Mouse (Mus musculus) urinary bladder, postnatal 10 days (tissue): ENCODE results near the gene Bcan.

Source experiments
- DNase-seq: peaks from one replicate; pipeline ENCODE4 v3.0.0; 2022; ENCODE audit warnings: low spot score

Bcan gene

GRCm38 (mm10) chr3:88000181-88000580 lies at the start of gene Bcan:
Gene Bcan (minus strand): TSS chr3:88000230.
- DNase-seq: no peak

GRCm38 (mm10) chr3:88049532-88049931 lies 49.5 kb upstream of the Bcan start:
- no peak for DNase-seq

- DNase-seq: no peak
Observed at GRCm38 (mm10) chr3:88042661-88043421, 42.8 kb upstream of the Bcan start, which contains the start of gene Gpatch4. Gene Gpatch4 (plus strand): TSS chr3:88043108.

- no peak for DNase-seq
Observed at GRCm38 (mm10) chr3:88035561-88036293, 35.7 kb upstream of the Bcan start.

- DNase-seq: no peak
Observed at GRCm38 (mm10) chr3:88033506-88033905, 33.5 kb upstream of the Bcan start.

- no peak for DNase-seq
Observed at GRCm38 (mm10) chr3:88030608-88031395, 30.8 kb upstream of the Bcan start.

- DNase-seq: no peak
Observed at GRCm38 (mm10) chr3:88027434-88028186, 27.6 kb upstream of the Bcan start, which contains the start of gene Hapln2. Gene Hapln2 (minus strand): TSS chr3:88027583.

- DNase-seq: no peak
Observed at GRCm38 (mm10) chr3:88026823-88027222, 26.8 kb upstream of the Bcan start.

GRCm38 (mm10) chr3:88023192-88024074 lies 23.4 kb upstream of the Bcan start:
- DNase-seq: no peak

- no peak for DNase-seq
Observed at GRCm38 (mm10) chr3:88022322-88023191, 22.5 kb upstream of the Bcan start.

GRCm38 (mm10) chr3:88010634-88011265 lies 10.7 kb upstream of the Bcan start:
- no peak for DNase-seq

GRCm38 (mm10) chr3:88005822-88006786 lies 6.1 kb upstream of the Bcan start:
- DNase-seq: no peak

GRCm38 (mm10) chr3:88002291-88002976 lies 2.4 kb upstream of the Bcan start:
- no peak for DNase-seq

- no peak for DNase-seq
Observed at GRCm38 (mm10) chr3:88000816-88001595, 976 bp upstream of the Bcan start.

- no peak for DNase-seq
Observed at GRCm38 (mm10) chr3:87999243-87999895, 661 bp downstream of the Bcan start.

- no peak for DNase-seq
Observed at GRCm38 (mm10) chr3:87998747-87999146, 1.3 kb downstream of the Bcan start.
